Mouse (Mus musculus): Measurements from ENCODE around the gene Vmn2r98.
"Not testable (repeated sequence)": the region's sequence is repeated elsewhere in the genome, so short reads cannot be mapped to it uniquely, and the experiment has no call there.

The Vmn2r98 gene

GRCm38 (mm10) chr17:19053160-19053559 lies at the start of gene Vmn2r98:
Gene Vmn2r98 (plus strand): TSS chr17:19053460.
- not testable (repeated sequence) for DNase-seq

GRCm38 (mm10) chr17:19031441-19031840 lies 21.8 kb upstream of the Vmn2r98 start:
- DNase-seq, result not testable (repeated sequence)

- DNase-seq, result no peak
Observed at GRCm38 (mm10) chr17:19031962-19032361, 21.3 kb upstream of the Vmn2r98 start.

DNA sequence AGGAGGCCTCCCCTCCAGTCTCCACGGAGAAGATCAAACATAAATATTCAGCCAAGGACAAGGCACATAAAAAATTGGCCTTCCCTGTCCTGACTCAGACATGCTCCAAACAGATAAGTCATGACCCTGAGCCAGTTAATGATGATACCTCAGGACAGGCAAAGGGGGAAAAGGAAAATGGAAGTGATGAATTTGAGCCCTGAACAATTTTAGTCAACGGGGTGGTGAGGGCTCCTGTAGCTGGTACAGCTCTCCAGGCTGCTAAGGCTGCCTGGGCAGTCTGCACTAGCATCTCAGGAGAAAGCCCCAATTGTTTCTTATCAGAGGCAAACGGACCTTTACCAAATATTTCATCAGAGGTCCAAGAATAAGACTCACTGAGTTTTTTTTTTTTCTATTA lies 20.5 kb upstream of the Vmn2r98 start:
- no peak for DNase-seq

Data from cerebellum, postnatal 36 days (tissue).